Mouse (Mus musculus) lung, postnatal 0 days (tissue): Measurements from ENCODE around the gene Hs3st3a1.

Experiments
- CTCF ChIP-seq: IDR thresholded peaks from 2 replicates; pipeline ENCODE4 v1.5.1; 2016; ENCODE audit warnings: antibody characterized with exemption, mild to moderate bottlenecking
- EP300 ChIP-seq: IDR thresholded peaks from 2 replicates; pipeline ENCODE4 v1.6.1; 2016; ENCODE audit warnings: antibody characterized with exemption, mild to moderate bottlenecking, control low read depth

DNA sequence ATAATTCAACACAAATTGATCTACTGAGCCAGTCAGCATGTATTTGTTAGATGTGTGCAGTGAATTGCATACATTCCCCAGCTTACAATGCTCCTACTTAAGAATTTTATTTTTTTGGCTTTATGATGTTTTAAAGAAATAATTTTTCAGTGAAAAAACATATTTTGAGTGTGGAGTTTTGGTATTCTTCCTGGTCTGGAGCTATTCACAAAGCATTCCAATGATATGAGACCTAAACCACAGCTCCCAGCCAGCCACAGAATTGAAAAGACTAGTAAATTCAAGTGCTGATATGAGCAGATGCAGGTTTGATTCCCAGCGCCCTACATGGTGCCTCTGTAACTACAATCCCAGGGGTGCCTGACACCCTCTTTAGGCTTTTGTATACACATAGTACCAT, 70.8 kb downstream of the Hs3st3a1 start:
- TF ChIP-seq CTCF (no peak), EP300 (no peak)
